21 mouse cellular contexts compared by ENCODE assay signal in genomic region chr6:142849326-142849725, GRCm38 (mm10). TPM values are rescaled to one million over a fixed set of nuclear protein-coding genes. Genes with fewer than 3 reads are reported as not detected.
"Had no signal": no experiment of that assay in that cellular context is flagged by ENCODE, and none has a peak within 500 bp of the region (broad histone marks: within the 10 kb centered on the region; RNA-seq: fewer than 3 reads in every experiment).

No protein-coding gene starts in this region.

- H3K36me3 ChIP-seq: midbrain, embryonic 10.5 days; neural tube, embryonic 15.5 days had no signal

- H3K9me3 ChIP-seq: midbrain, embryonic 10.5 days; neural tube, embryonic 13.5 days; neural tube, embryonic 15.5 days had no signal

- H3K4me2 ChIP-seq: lung, embryonic 14.5 days; neural tube, embryonic 13.5 days; neural tube, embryonic 15.5 days had no signal

- H3K27me3 ChIP-seq: neural tube, embryonic 13.5 days; neural tube, embryonic 15.5 days had no signal

- ATAC-seq: midbrain, embryonic 16.5 days had no signal

- H3K4me3 ChIP-seq: midbrain, embryonic 10.5 days; myocyte; neural tube, embryonic 13.5 days; neural tube, embryonic 15.5 days had no signal

- DNase-seq: lung, adult 18-20 months; lung, embryonic 14.5 days; lung, postnatal 10 days; lung, postnatal 4 days; retina, postnatal 1 day; right cerebral cortex, adult 18-20 months; right cerebral cortex, postnatal 25 days; right cerebral cortex, postnatal 4 days; spleen, adult 18-20 months; thymus, adult 18-20 months; thymus, postnatal 14 days; thymus, postnatal 36 days had no signal

- H3K27ac ChIP-seq: midbrain, embryonic 10.5 days; neural tube, embryonic 13.5 days; neural tube, embryonic 15.5 days had no signal

- H3K9ac ChIP-seq: lung, embryonic 14.5 days; neural tube, embryonic 13.5 days; neural tube, embryonic 15.5 days had no signal

- H3K4me1 ChIP-seq: midbrain, embryonic 10.5 days; neural tube, embryonic 15.5 days had no signal

RNA-seq across cellular contexts. Expression of gene Sult6b2, which starts 45.0 kb away (rescaled TPM):
- total RNA-seq: megakaryocyte, adult 5-6 weeks; megakaryocyte-erythroid progenitor cell, adult 5-6 weeks had no signal
- polyA plus RNA-seq: lung, embryonic 14.5 days; lung, embryonic 16.5 days; midbrain, embryonic 10.5 days; myocyte; stomach, embryonic 14.5 days had no signal
